8 mouse cellular contexts compared by ENCODE assay signal in the genomic region with DNA sequence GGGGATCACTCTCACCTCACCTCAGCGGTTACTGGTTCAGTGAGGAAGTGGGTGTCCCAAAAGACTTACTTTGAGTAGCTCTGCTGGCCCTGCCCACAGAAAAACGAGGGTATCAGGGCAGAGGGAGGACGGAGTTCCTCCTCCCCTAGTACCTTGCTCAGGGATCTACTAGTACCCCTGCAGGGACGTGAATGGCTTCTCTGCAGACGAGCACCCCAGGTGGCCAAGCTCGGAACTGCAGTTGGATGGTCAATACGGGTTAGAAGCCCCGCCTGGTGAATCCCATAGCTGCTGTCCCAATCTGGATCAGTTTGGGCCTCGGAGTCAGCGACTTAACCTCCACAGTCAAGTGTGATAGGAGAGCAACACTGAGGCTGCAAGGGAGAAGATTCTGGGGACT. TPM values are rescaled to one million over a fixed set of nuclear protein-coding genes. Genes with fewer than 3 reads are reported as not detected.
DNase-seq lines count a peak whose midpoint lies in the region; ATAC-seq and TF ChIP-seq lines count a peak whose summit lies in the region.

No protein-coding gene starts in this region.

- H3K4me3 ChIP-seq in forebrain, embryonic 14.5 days (ENCODE audit: low read depth, low read length) = no peak overlapping the region
- no peak overlapping the region for H3K4me3 ChIP-seq in liver, postnatal 0 days (ENCODE audit: low read depth, low read length)
- H3K4me3 ChIP-seq in neural tube, embryonic 14.5 days (ENCODE audit: low read depth, low read length) = no peak overlapping the region

- H3K9me3 ChIP-seq in forebrain, embryonic 14.5 days (replicated peaks; ENCODE audit: control insufficient read depth, low read length) = no peaks in the 10 kb centered on the region
- no peaks in the 10 kb centered on the region for H3K9me3 ChIP-seq in liver, postnatal 0 days (ENCODE audit: low read length)
- H3K9me3 ChIP-seq in neural tube, embryonic 14.5 days (ENCODE audit: control insufficient read depth, low read length) = no peaks in the 10 kb centered on the region

- H3K4me2 ChIP-seq in forebrain, embryonic 14.5 days (ENCODE audit: low read length) = peak overlapping the region; percentile 27
- H3K4me2 ChIP-seq in liver, postnatal 0 days (ENCODE audit: low read depth, low read length) = 0 out of 2 replicates have a peak overlapping the region, but pooled peaks have one; percentile 35
- peak overlapping the region; percentile 19; the same call in 1 of the 2 replicates for H3K4me2 ChIP-seq in neural tube, embryonic 14.5 days (ENCODE audit: low read depth, low read length)

- 7% methylated on average over 10 of the region's 10 CpGs for WGBS in forebrain, embryonic 14.5 days
- 2% methylated on average over 10 of the region's 10 CpGs for WGBS in large intestine, adult 2 months
- WGBS in liver, postnatal 0 days (ENCODE audit: insufficient replicate concordance) = 5% methylated on average over 10 of the region's 10 CpGs
- 6% methylated on average over 10 of the region's 10 CpGs for WGBS in neural tube, embryonic 14.5 days

- peak; percentile 44 for ATAC-seq in forebrain, embryonic 14.5 days
- peak; percentile 47; the same call in 1 of the 2 replicates for ATAC-seq in liver, postnatal 0 days
- peak; percentile 45; the same call in 1 of the 2 replicates for ATAC-seq in neural tube, embryonic 14.5 days (ENCODE audit: low read depth)

- no peaks in the 10 kb centered on the region for H3K36me3 ChIP-seq in forebrain, embryonic 14.5 days (ENCODE audit: control insufficient read depth, insufficient read depth, low read length)
- no peaks in the 10 kb centered on the region for H3K36me3 ChIP-seq in liver, postnatal 0 days (replicated peaks; ENCODE audit: insufficient read depth, low read length)
- no peaks in the 10 kb centered on the region for H3K36me3 ChIP-seq in neural tube, embryonic 14.5 days (ENCODE audit: control insufficient read depth, insufficient read depth, low read length)

- no peak overlapping the region for H3K27ac ChIP-seq in forebrain, embryonic 14.5 days (ENCODE audit: low read depth, low read length)
- no peak overlapping the region for H3K27ac ChIP-seq in liver, postnatal 0 days (ENCODE audit: low read depth)
- no peak overlapping the region for H3K27ac ChIP-seq in neural tube, embryonic 14.5 days (ENCODE audit: low read depth, low read length)

- TF ChIP-seq EP300 in liver, postnatal 0 days (IDR thresholded peaks at IDR 0.05; ENCODE audit: low read depth) = no peak

- H3K27me3 ChIP-seq in forebrain, embryonic 14.5 days (replicated peaks; ENCODE audit: control insufficient read depth, insufficient read depth, low read length) = no peaks in the 10 kb centered on the region
- 0 out of 2 replicates have a peak, but pooled peaks cover 2% of the 10 kb centered on the region for H3K27me3 ChIP-seq in liver, postnatal 0 days (ENCODE audit: insufficient read depth, low read length)
- H3K27me3 ChIP-seq in neural tube, embryonic 14.5 days (ENCODE audit: control insufficient read depth, insufficient read depth, low read length) = no peaks in the 10 kb centered on the region

- peak; percentile 90 for TF ChIP-seq CTCF in liver, postnatal 0 days (IDR thresholded peaks at IDR 0.05; ENCODE audit: low read depth)

- intact Hi-C loops in heart, postnatal 25 days (cut with DNase I) = loop anchor here (2.0 kb wide), 1 partner anchor 343 kb away; no protein-coding TSS in a partner anchor

- H3K4me1 ChIP-seq in forebrain, embryonic 14.5 days (ENCODE audit: control insufficient read depth, insufficient read depth, low read length) = no peaks in the 10 kb centered on the region
- H3K4me1 ChIP-seq in liver, postnatal 0 days (ENCODE audit: insufficient read depth) = peaks cover 7% of the 10 kb centered on the region
- 0 out of 2 replicates have a peak, but pooled peaks cover 3% of the 10 kb centered on the region for H3K4me1 ChIP-seq in neural tube, embryonic 14.5 days (ENCODE audit: control insufficient read depth, insufficient read depth, low read length)

- DNase-seq in ES-CJ7 (ENCODE audit: low read depth, low spot score) = peak; percentile 90
- DNase-seq in c-Kit-positive CD71-positive TER-119-positive erythroid progenitor cells, embryonic 14.5 days (ENCODE audit: low spot score) = peak; percentile 63
- DNase-seq in forebrain, embryonic 14.5 days (ENCODE audit: low spot score) = peak; percentile 91
- DNase-seq in heart, postnatal 25 days (ENCODE audit: low spot score) = peak; percentile 56
- peak; percentile 51 for DNase-seq in large intestine, adult 2 months (ENCODE audit: low read depth, low spot score)
- DNase-seq in liver, postnatal 0 days = peak; percentile 89
- peak; percentile 97 for DNase-seq in testis, postnatal 10 days (ENCODE audit: low spot score)

- no peak overlapping the region for H3K9ac ChIP-seq in forebrain, embryonic 14.5 days (ENCODE audit: low read length)
- no peak overlapping the region for H3K9ac ChIP-seq in liver, postnatal 0 days (replicated peaks)
- H3K9ac ChIP-seq in neural tube, embryonic 14.5 days (replicated peaks; ENCODE audit: low read depth, low read length) = no peak overlapping the region

RNA-seq across cellular contexts. Expression of gene Fxyd2, which starts 12.8 kb away (rescaled TPM):
- polyA plus RNA-seq in forebrain, embryonic 14.5 days (2014; fragmentation: Nextera tagmentation; extraction: Ambion mirVana) = 5.2 and 6.2 TPM in 2 replicates
- total RNA-seq in heart, postnatal 25 days (2021) = 1 to 10 TPM; 1.5 to 2.7 TPM
- 2.9 and 4.0 TPM in 2 replicates for polyA plus RNA-seq in large intestine, adult 2 months (2012; rRNA removed)
- 0.65 and 1.3 TPM in 2 replicates for polyA plus RNA-seq in liver, postnatal 0 days (2015; fragmentation: Nextera tagmentation; extraction: Ambion mirVana)
- polyA plus RNA-seq in neural tube, embryonic 14.5 days (2014; fragmentation: Nextera tagmentation; extraction: Ambion mirVana) = 9.6 and 9.9 TPM in 2 replicates

RNA-seq across cellular contexts. Expression of gene Dscaml1, which starts 14.1 kb away (rescaled TPM):
- 11.3 and 15.0 TPM in 2 replicates for polyA plus RNA-seq in forebrain, embryonic 14.5 days (2014; fragmentation: Nextera tagmentation; extraction: Ambion mirVana)
- total RNA-seq in heart, postnatal 25 days (2021) = not detected
- polyA plus RNA-seq in large intestine, adult 2 months (2012; rRNA removed) = 0.38 and 0.47 TPM in 2 replicates
- not detected in 2 replicates for polyA plus RNA-seq in liver, postnatal 0 days (2015; fragmentation: Nextera tagmentation; extraction: Ambion mirVana)
- polyA plus RNA-seq in neural tube, embryonic 14.5 days (2014; fragmentation: Nextera tagmentation; extraction: Ambion mirVana) = 18.3 and 24.3 TPM in 2 replicates

RNA-seq across cellular contexts. Expression of gene Fxyd6, which starts 42.3 kb away (rescaled TPM):
- 355 and 413 TPM in 2 replicates for polyA plus RNA-seq in forebrain, embryonic 14.5 days (2014; fragmentation: Nextera tagmentation; extraction: Ambion mirVana)
- 10 to 100 TPM; 16.2 to 17.2 TPM for total RNA-seq in heart, postnatal 25 days (2021)
- polyA plus RNA-seq in large intestine, adult 2 months (2012; rRNA removed) = 42.1 and 49.6 TPM in 2 replicates
- polyA plus RNA-seq in liver, postnatal 0 days (2015; fragmentation: Nextera tagmentation; extraction: Ambion mirVana) = 1.5 and 1.9 TPM in 2 replicates
- polyA plus RNA-seq in neural tube, embryonic 14.5 days (2014; fragmentation: Nextera tagmentation; extraction: Ambion mirVana) = 257 and 341 TPM in 2 replicates

Comparison
In these comparisons a context has a peak if more than half of its experiments do, and no peak if none do; other contexts are left out.
1. RNA of gene Fxyd6, which starts 42.3 kb away (polyA plus RNA-seq): 355 to 413 TPM in forebrain, embryonic 14.5 days, 257 to 341 TPM in neural tube, embryonic 14.5 days and 42.1 to 49.6 TPM in large intestine, adult 2 months; 1.5 to 1.9 TPM in liver, postnatal 0 days; every median in the first group is over 10 times any median in the second.
2. Peak in every context shown above with its lines, with median percentiles within 50 percentile points of each other: DNase-seq, ATAC-seq and H3K4me2 ChIP-seq.